Mouse (Mus musculus) midbrain, postnatal 0 days (tissue): Measurements from ENCODE around the gene AF067061. TPM values are rescaled to one million over a fixed set of nuclear protein-coding genes. Genes with fewer than 3 reads are reported as not detected.
"Not testable (repeated sequence)": the region's sequence is repeated elsewhere in the genome, so short reads cannot be mapped to it uniquely, and the experiment has no call there.

ENCODE experiments used
- ATAC-seq: fragments of 200-750 bp; cut with Nextera tagmentation; 2 replicates; pipeline ENCODE4 v1.8.0; 2017; ENCODE audit warnings: moderate number of reproducible peaks, mild to moderate bottlenecking, moderate TSS enrichment, moderate library complexity; ENCODE audit not compliant: low FRiP score
- DNase-seq: peaks from one replicate; pipeline ENCODE4 v3.0.0-alpha.2; 2015; ENCODE audit warnings: low spot score
- H3K27ac ChIP-seq: fragments of 300-500 bp; sonication (generic); 2 replicates; pipeline ENCODE4 v1.5.1; 2014; ENCODE audit warnings: low read depth, mild to moderate bottlenecking, low read length, mixed read lengths
- H3K27me3 ChIP-seq: fragments of 300-500 bp; sonication (generic); 2 replicates; pipeline ENCODE4 v1.6.1; 2014; ENCODE audit warnings: low read length, control low read depth, mixed read lengths; ENCODE audit not compliant: insufficient read depth
- H3K36me3 ChIP-seq: fragments of 300-500 bp; sonication (generic); 2 replicates; pipeline ENCODE4 v1.6.1; 2014; ENCODE audit warnings: low read length, control low read depth, mixed read lengths; ENCODE audit not compliant: insufficient read depth
- H3K4me1 ChIP-seq: fragments of 300-500 bp; sonication (generic); 2 replicates; pipeline ENCODE4 v1.6.1; 2014; ENCODE audit warnings: mild to moderate bottlenecking, control low read depth, antibody characterized with exemption, low read length, mixed read lengths; ENCODE audit not compliant: insufficient read depth
- H3K4me2 ChIP-seq: fragments of 300-500 bp; sonication (generic); 2 replicates; pipeline ENCODE4 v1.6.1; 2014; ENCODE audit warnings: low read depth, mild to moderate bottlenecking, low read length, mixed read lengths; ENCODE audit not compliant: poor library complexity, severe bottlenecking
- H3K4me3 ChIP-seq: fragments of 300-500 bp; sonication (generic); 2 replicates; pipeline ENCODE4 v1.5.1; 2014; ENCODE audit warnings: low read depth, mild to moderate bottlenecking, low read length, moderate library complexity
- H3K9ac ChIP-seq: fragments of 300-500 bp; sonication (generic); replicated peaks from 2 replicates; pipeline ENCODE4 v1.6.1; 2014; ENCODE audit warnings: mild to moderate bottlenecking, low read length, moderate library complexity, mixed read lengths; ENCODE audit not compliant: poor library complexity, severe bottlenecking
- H3K9me3 ChIP-seq: fragments of 300-500 bp; sonication (generic); 2 replicates; pipeline ENCODE4 v1.6.1; 2016; ENCODE audit warnings: low read length, control low read depth
- WGBS: fragments of 180-500 bp; shearing (Covaris S2); extraction: QIAGEN DNeasy Blood & Tissue Kit; methylation state at CpG from one replicate; pipeline ENCODE4 v1.1.7; 2014; 5-methylcytosine and 5-hydroxymethylcytosine counted together
- polyA plus RNA-seq: library from polyadenylated mRNA; unstranded; fragments of >200 nt; fragmentation: Nextera tagmentation; extraction: Ambion mirVana; gene quantifications from 2 replicates; pipeline ENCODE4 v1.2.1, GENCODE M21; 2015
- total RNA-seq: library from RNA; depleted of rRNA; stranded (reverse); fragments of >200 nt; gene quantifications from 2 replicates; pipeline ENCODE4 v1.2.3, GENCODE M21; 2014; rRNA removed

Gene AF067061
- total RNA-seq (not detected in 2 replicates), polyA plus RNA-seq (not detected in 2 replicates)

- WGBS = 81% methylated on average over 2 of the region's 2 CpGs
- not testable (repeated sequence) for H3K27me3 ChIP-seq, H3K4me2 ChIP-seq, H3K4me1 ChIP-seq, DNase-seq, H3K27ac ChIP-seq, H3K9ac ChIP-seq, H3K36me3 ChIP-seq, H3K4me3 ChIP-seq, ATAC-seq, H3K9me3 ChIP-seq
Measured at GRCm38 (mm10) chr13:120262870-120263269, at the start of gene AF067061. Gene AF067061, plus strand, starts transcription at chr13:120263114.

- not testable (repeated sequence) for H3K4me2 ChIP-seq, H3K9me3 ChIP-seq, H3K27ac ChIP-seq, H3K36me3 ChIP-seq, H3K4me1 ChIP-seq, H3K9ac ChIP-seq, H3K4me3 ChIP-seq, DNase-seq, ATAC-seq, H3K27me3 ChIP-seq
- no CpG with 5 or more reads among the region's 2 CpGs for WGBS
Measured at GRCm38 (mm10) chr13:120215847-120216246, 47.1 kb upstream of the AF067061 start, which contains the start of gene Gm21762. Gene Gm21762, minus strand, starts transcription at chr13:120215947.

GRCm38 (mm10) chr13:120220922-120221321 is 42.0 kb upstream of the AF067061 start:
- H3K27me3 ChIP-seq, DNase-seq, H3K9ac ChIP-seq, ATAC-seq, H3K9me3 ChIP-seq, H3K27ac ChIP-seq, H3K4me1 ChIP-seq, H3K36me3 ChIP-seq, H3K4me3 ChIP-seq, H3K4me2 ChIP-seq: not testable (repeated sequence)
- WGBS = 89% methylated on average over 5 of the region's 5 CpGs

- H3K27ac ChIP-seq, H3K9me3 ChIP-seq, H3K27me3 ChIP-seq, H3K4me3 ChIP-seq, H3K36me3 ChIP-seq, H3K4me2 ChIP-seq, H3K9ac ChIP-seq, H3K4me1 ChIP-seq, DNase-seq, ATAC-seq: not testable (repeated sequence)
- WGBS = 97% methylated on average over 16 of the region's 25 CpGs
Measured at GRCm38 (mm10) chr13:120223012-120223659, 39.8 kb upstream of the AF067061 start.

- DNase-seq, H3K4me1 ChIP-seq, H3K27ac ChIP-seq, H3K27me3 ChIP-seq, H3K4me3 ChIP-seq, H3K9ac ChIP-seq, H3K4me2 ChIP-seq, H3K9me3 ChIP-seq, H3K36me3 ChIP-seq: not testable (repeated sequence)
- 97% methylated on average over 16 of the region's 17 CpGs for WGBS
- peak; percentile 31; the same call in 1 of the 2 replicates for ATAC-seq
Measured at GRCm38 (mm10) chr13:120231798-120232197, 31.1 kb upstream of the AF067061 start.

- H3K4me1 ChIP-seq, H3K9me3 ChIP-seq, H3K36me3 ChIP-seq, DNase-seq, H3K9ac ChIP-seq, ATAC-seq, H3K27me3 ChIP-seq, H3K4me3 ChIP-seq, H3K27ac ChIP-seq, H3K4me2 ChIP-seq: not testable (repeated sequence)
- 79% methylated on average over 13 of the region's 25 CpGs for WGBS
Measured at GRCm38 (mm10) chr13:120232447-120233049, 30.4 kb upstream of the AF067061 start.

- not testable (repeated sequence) for H3K9me3 ChIP-seq, DNase-seq, H3K4me1 ChIP-seq, H3K4me3 ChIP-seq, H3K27me3 ChIP-seq, H3K27ac ChIP-seq, ATAC-seq, H3K36me3 ChIP-seq, H3K4me2 ChIP-seq, H3K9ac ChIP-seq
Measured at GRCm38 (mm10) chr13:120238811-120239210, 24.1 kb upstream of the AF067061 start, which contains the start of gene Gm21731. Gene Gm21731, plus strand, starts transcription at chr13:120239111.

DNA sequence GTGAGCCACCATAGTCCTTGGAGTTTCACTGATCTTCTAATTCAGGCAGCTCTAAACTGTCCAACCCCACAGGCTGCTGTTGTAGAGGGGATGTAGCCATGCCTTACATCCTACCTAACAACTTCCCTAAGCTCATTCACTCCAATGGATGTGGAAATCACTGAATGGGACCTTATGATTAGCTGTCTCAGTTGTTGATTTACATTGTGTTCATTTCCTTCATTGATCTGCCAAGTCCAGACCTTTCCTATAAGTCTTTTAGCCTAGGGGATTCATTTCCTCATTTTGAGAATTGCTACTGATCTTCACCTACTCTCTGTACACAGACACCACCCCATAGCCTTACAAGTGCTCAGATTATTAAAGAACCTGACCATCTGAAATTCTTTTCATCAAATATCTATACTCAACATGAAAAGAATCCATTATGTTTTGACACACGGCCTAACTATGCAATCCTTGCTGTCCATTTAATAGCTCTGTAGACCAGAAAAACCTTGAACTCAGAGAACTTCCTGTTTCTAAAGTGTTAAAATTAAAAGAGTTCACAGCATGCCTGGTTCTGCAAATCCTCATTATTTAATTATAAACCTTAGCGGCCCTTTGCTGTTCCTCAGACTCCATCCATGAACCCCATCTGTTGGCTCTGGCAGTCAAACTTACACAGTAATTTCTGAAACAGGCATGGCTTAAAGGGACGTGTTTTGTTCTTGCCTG is 11.5 kb upstream of the AF067061 start:
- not testable (repeated sequence) for H3K4me2 ChIP-seq, H3K36me3 ChIP-seq, DNase-seq, ATAC-seq, H3K9ac ChIP-seq, H3K27me3 ChIP-seq, H3K27ac ChIP-seq, H3K4me3 ChIP-seq, H3K4me1 ChIP-seq, H3K9me3 ChIP-seq
- 85% methylated on average over 2 of the region's 3 CpGs for WGBS
